Mouse (Mus musculus): ENCODE measurements at regions not wholly inside any gene's neighbourhood (a gene's known extent, or its start where the extent isn't known, plus 50 kb on each side); places are given as distances from the start of the nearest gene placed in this dataset.

DNA sequence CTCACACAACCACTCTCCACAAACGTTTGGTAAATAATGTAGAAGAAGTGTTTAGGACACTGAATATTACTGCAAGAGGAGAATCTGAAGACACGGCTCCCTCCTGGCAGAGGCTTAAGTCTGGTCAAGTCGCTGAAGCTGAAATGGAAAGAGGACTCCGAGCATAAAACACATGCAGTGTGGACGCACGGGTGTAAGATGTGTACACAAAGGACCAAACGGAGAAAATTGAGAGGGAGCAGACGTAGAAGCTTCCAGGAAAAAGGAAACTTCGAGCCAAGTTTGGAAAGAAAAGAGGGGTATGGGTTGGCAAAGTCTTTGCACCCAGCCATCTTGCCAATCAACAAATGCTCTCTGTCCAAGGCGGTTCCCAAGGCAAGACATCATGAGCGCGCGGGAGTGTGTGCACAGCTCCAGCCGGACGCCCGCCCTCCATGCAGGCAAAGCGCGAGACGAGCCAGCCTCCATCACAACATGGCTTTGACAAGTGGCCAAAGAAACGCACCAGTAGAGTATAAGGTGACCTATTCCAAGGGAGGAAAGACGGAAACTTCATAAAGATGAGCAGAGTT is 465.0 kb upstream of the Pou3f3 start:
- no peak for DNase-seq (ENCODE audit: extremely low read depth, insufficient read length, low spot score)

DNA sequence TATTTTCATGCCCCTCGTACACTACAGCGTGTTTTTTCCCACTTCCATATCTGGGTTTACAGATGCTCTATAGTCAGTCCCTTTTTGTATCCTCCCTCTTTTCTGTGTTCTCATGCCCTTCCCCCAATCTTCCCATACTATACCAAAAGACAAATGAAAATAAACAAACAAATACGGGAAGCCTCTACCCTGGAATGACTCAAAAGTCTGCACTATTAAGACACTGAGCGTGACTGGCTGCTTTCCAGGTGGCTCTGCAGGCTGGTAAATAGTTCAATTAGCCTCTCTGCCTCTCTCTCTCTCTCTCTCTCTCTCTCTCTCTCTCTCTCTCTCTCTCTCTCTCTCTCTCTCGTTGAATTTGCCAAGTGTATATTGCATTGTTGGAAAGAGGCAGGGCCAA is 464.5 kb upstream of the Pou3f3 start:
- DNase-seq (ENCODE audit: extremely low read depth, insufficient read length, low spot score) = no peak

DNA sequence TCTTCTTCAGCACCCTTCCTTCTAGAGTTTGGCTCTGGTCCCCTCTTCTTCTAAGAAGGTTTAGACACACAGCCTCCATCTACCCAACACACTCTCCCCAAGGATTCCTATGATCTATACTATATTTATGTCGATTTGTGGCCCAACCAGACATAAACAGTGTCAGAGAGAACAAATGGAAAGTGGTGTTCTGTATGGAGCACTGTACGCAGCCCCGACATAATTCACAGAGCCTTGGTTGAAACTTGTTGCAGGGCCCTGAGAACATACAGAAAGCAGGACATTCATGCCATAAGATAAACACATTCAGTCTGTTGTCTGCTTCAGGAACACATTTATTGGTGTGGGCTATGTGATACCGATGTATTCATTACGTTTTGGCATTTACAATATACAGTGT is 463.7 kb upstream of the Pou3f3 start:
- no peak for DNase-seq (ENCODE audit: extremely low read depth, insufficient read length, low spot score)

DNA sequence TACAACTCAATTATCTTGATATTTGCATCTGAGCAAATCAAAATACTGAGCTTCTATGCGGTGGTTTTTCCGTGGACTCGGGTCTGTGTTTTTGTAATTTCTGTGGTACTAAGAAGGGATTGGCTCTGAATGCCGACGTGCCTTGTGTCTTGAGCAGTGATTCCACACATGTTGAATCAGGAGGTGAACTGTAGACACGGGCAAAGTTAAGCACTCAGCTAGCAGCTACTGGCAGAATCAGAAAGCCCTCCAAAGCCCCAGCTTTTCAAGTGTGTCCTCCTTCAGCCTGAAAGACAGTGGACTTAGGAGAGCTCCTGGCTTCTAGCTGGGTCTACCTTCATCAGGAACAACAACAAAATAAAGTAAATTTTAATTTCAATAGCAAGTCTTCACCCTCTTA is 462.9 kb upstream of the Pou3f3 start:
- DNase-seq (ENCODE audit: extremely low read depth, insufficient read length, low spot score) = no peak

DNA sequence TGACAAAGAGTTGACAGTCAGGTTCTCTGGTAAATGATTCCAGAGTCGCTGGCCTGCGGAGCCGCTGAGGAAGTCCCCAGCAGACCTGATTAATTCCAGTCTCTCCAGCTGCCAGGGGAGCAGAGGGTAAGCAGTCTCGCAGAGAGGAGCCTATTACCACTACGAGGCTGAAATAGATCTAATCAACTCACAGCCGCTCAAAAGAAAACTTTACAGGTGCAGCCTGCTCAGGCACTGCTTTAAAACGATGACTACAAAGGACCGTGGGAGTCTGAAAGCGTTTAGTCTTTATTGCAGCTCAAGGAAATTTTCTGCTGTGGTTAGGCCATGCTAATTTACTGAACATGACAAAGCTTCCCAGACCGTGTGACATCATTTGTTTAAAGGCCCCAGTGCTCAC is 462.3 kb upstream of the Pou3f3 start:
- DNase-seq (ENCODE audit: extremely low read depth, insufficient read length, low spot score) = no peak

DNA sequence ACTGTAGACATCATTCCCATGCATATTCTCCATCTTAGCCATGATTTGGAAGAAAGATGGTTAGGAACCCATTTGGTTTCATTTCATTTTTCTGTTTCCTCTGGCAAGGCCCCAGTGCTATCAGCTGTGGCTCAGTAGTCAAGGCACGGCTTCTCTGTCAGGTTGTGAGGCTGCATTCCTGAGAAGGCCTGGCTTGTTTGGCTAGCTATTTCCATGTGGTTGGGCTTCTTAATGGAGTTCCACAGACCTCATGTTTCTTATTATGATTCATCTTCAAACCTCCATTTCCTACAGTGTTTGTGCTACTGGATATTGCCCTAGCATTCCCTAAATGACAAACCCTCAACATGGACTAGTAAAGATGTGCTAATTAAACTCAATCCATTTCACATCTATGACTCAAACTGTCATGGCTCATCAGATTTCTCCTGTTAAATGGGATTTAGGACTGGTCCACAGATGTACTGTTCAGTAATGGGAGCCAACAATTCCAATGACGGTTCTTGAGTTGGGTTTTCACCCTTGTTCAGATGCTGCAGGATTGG is 459.0 kb upstream of the Pou3f3 start:
- DNase-seq (ENCODE audit: extremely low read depth, insufficient read length, low spot score) = no peak

DNA sequence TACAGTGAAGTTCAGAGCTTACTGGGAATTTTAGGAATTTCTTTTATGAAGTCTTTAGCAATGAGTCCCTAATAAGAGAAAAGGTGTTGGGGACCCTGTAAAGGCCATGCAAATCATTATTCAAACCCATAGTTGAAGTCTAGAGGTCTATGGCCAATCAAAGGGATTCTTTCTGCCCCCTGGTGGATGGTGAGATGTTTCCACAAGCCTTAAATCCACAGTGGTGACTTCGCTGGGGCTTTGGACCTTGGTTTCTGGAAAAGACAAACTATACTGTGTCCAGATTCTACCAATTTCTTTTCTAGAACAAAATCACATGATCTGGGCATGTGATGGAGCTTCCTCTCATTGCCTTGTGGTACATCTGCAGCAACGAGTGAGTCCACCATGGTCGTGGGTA is 457.2 kb upstream of the Pou3f3 start:
- no peak for DNase-seq (ENCODE audit: extremely low read depth, insufficient read length, low spot score)

DNA sequence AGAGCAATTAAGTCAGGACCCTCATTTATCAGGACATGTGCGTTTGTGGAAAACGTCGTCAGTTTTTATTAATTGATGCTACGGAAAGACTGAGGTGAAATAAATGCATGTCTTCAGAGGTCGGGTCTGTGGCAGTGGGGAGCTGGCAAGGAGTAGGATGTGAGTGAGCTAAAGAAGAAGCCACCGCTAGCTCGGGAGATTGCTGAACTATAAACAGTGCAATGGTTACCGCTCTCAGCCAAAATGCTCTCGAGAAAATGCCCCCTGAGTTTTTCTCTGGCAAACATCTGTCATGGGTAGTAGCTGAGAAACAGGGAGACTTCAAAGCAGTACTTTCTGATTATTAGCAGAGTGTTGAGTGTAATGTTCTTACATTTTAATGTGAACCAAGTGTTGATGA is 454.4 kb upstream of the Pou3f3 start:
- DNase-seq (ENCODE audit: extremely low read depth, insufficient read length, low spot score) = no peak

DNA sequence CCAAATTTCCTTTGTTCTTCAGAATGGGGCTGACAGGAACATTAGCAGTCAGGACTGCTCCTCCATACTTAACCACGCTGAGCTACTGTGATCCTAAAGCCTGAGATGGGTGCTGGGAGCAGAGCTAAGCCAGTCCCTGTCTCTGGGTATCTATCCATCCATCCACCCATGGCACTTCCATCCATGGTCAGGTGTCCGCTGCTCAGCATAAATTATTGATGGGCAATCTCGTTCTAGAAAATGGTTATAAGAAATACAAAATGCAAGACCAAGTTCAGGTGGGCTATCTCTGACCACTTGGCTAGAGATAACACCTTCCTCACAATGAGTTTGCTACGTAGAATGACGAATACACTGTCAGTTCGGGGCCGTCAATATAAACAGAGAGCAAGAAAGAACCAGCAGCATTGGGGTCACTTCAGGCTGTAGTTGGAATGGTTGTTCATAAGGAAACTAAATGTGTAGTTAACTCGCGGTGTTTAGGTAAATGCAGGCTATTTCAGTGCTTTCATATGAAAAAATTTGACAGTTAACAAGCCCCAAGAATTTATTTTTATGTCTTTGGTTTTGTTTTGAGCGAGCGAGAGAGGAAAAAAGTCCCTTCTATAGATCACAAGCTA is 453.9 kb upstream of the Pou3f3 start:
- no peak for DNase-seq (ENCODE audit: extremely low read depth, insufficient read length, low spot score)

DNA sequence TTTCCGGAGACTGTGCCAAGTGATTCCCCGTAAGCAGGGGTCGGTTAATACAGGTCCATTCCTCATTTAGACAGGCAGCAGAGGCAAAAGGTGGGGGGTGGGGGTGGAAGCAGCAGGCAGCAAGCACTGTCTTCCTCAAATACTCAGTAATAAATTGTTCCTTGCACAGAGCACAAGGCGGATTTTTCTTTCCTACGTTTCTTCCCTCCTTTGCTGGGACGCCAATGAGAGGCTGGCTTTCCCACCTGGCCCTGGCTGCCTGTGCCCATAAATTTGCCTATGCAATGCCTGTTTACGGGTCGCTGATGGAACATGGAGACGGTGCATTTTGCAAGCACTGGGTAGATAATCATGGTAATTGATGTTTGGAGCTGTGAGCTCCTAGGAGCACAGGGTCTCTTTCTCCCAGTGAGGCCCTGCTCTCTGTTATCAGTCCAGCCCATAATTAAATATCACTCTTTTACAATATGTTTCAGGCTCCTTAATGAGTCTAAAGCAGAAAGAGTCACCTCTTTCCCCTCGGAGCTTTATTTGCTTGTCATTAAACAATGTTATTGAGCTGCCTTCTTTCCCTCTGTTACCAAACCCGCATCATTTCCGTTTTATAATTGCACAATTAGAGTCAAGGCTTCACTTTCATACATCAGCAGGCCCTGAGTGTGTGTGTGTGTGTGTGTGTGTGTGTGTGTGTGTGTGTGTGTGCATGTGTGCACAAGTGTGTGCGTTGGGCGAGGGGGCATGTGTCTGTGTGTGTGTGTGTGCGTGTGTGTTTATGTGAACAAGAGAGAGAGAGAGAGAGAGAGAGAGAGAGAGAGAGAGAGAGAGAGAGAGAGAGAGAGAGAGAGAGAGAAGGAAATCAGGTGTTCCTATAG is 452.7 kb upstream of the Pou3f3 start:
- no peak for DNase-seq (ENCODE audit: extremely low read depth, insufficient read length, low spot score)

DNA sequence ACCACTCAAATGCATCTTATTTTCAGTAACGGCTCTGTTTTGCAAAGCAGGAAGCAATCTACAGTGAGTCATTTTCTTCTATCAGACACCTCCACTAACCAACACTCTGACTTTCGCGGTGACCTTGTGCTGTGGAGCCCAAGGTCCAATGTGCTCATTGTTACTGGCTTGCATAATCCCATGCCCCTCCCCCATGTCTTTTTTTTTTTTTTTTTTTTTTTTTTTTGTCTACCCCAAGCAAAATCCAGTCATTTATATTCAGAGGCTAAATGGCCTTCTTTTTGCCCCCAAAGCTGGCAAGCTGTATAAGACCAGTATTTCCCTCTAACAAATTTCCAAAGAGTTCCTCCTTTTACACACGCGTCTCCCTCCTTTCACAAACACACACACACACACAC is 452.1 kb upstream of the Pou3f3 start:
- no peak for DNase-seq (ENCODE audit: extremely low read depth, insufficient read length, low spot score)

DNA sequence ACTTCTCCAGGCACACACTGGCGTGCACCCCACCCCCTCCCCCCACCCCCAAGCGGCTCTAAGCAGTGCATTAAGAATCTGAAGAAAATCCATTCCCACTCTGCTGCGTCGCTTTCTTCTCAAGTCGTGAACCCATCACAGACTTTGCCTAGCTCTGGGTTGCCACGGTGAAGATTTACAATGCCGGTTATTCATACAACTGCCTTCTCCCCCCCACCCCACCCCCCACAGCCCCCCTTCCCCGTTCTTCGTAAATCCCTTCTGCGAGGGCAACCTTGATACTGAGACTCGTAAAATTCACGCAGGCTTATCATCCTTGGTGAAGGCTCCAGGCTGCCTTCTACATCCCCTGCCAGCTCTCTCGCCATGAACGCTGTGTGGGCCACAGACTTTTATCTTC is 451.7 kb upstream of the Pou3f3 start:
- DNase-seq (ENCODE audit: extremely low read depth, insufficient read length, low spot score) = no peak

DNA sequence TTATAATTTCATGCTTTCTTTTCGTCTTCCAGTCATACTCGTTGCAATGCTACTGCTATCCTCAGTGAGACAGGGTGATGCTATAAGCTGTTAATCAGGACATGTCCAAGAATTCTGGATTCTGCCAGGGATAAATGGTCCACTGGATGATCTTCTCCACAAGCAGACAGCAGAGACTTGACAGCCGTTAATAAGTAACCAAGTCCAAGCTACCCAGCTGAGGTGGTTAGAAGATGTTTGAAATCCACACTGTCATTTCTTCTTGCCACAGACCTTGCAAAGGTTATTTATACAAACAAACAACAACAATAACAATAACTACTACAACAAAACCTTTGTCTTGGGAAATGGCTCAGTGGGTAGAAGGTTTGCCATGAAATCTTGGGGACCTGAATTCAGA is 443.2 kb upstream of the Pou3f3 start:
- no peak for DNase-seq (ENCODE audit: extremely low read depth, insufficient read length, low spot score)

DNA sequence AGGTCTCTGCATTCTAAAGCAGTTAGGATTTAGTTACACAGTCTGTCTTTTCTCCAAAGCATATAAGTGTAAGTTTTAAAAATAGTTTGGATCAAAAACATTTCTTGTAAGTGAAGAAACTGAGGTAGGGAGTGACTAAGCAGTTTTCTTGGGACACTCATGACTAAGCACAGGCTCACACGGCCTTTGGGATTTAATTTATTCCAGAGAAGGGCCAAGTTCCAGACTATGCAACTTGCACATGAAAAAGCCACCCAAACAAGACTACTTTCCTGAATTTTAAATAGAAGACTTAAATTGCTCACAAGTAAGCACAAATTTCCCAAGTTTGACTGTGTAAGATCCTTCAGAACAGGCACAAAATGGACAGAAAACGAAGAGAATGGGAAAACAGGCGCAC is 441.8 kb upstream of the Pou3f3 start:
- no peak for DNase-seq (ENCODE audit: extremely low read depth, insufficient read length, low spot score)

DNA sequence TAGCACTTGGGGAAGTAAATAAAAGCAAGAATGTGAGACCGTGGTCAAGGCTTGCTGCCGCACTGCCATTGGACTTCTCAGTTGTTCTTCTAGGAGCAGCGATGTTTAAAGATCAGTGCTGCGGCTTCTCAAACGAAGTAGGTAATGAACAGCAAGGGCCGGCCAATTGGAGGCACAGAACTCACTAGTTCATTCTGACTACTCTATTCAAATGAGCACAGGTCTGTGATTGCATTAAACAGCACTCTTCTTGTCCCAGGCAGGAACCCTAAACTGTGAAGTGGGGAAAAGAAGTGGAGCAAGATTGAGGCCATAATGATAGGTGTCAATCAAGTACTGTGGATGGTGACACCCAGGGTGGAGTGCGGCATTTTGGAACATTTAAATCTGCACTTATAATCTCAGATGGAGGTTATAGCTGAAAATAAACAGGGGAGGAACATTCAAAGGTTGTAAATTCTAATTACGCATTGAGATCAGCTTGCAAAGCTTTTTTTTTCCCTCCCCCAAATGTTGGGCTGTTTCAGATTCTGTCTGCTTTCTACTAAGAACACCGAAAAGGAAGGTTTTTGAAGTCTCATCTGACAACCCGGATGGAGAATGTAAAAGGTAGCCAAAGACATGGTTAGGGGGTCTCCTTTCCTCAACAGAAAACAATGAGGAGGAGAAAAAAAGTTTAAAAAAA is 438.5 kb upstream of the Pou3f3 start:
- no peak for DNase-seq (ENCODE audit: extremely low read depth, insufficient read length, low spot score)

DNA sequence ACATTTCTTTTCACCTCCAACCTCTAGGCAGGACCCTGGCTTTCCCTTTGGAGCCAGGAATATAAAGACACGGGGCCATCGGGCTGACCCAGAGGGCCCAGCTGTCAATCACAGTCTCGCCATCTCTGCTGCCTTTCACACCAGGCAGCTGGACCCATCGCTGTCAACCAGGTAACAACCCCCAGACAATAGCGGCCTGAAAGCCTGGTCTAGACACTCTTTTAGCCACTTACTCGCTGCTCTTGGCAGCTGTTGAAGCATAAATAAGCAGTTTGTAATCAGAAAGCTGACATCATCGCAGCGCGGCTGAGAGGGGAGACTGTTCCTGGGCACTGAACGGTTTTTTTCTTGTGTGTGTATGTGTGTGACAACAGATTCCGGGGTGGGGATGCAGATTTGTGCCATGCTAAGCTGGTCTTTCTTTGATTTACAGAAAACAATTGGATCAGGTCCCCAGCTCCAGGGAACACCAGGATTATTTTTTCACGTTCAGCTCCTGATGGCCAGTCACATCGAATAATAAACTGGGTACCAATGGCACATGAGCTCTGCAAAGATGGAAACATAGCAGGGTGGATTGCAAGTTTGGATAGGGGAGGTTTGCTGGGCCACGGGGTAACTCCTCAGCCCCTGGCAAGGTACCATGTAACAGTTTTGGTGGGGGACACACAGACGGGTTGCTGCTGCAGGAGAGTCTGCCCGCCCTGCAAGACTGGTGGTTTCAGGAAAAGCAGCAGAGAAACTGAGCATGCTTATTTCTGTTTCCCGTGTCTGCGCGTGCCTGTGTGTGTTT is 437.6 kb upstream of the Pou3f3 start:
- DNase-seq (ENCODE audit: extremely low read depth, insufficient read length, low spot score) = no peak

DNA sequence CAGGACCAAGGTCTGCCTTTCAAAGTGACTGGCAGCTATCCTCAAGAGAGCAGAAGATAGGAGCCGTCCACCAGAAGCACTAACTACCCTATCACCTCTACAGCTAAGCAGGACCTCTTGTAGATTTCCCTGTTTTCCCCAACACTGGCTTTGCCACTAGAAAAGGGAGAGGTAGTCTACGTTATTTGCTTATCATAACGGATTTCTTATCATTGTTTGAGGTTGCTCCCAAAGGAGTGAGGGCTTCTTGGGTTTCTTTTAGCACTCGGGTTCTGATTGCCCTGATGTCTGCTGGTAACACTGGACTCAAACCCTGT is 437.0 kb upstream of the Pou3f3 start:
- no peak for DNase-seq (ENCODE audit: extremely low read depth, insufficient read length, low spot score)

DNA sequence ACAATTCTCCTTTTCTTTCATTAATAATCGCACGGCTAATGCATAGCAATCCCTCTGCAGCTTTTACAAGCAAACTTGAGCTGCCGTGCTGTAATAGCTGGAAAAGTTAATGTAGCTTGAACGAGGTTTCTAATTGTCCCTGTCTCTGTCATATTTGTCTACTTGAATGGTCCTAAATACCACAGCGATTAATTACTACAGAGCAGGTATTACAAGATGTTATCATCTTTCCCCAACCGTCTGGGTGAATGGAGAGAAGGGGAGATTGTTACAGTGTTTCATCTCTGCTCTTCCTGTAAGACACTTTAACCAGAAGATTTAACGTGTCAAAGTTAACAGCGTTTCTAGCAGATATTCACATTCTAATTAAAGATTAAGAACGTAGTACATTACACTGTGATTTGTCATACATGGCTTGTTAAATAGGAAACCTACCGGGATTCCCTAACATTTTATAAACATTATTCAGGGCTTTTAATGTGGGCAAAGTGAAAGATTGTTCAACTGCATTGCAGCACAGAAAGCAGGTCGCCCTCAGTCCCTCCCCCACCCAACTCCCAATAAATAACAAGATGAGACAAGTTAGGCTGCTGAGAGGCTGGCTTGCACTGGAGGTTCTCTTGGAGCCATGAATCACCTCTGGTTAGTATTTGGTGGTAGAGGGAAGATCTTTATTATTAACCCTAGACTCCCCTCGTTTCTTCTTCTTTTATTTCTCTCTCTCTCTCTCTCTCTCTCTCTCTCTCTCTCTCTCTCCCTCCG is 436.2 kb upstream of the Pou3f3 start:
- DNase-seq (ENCODE audit: extremely low read depth, insufficient read length, low spot score) = no peak

DNA sequence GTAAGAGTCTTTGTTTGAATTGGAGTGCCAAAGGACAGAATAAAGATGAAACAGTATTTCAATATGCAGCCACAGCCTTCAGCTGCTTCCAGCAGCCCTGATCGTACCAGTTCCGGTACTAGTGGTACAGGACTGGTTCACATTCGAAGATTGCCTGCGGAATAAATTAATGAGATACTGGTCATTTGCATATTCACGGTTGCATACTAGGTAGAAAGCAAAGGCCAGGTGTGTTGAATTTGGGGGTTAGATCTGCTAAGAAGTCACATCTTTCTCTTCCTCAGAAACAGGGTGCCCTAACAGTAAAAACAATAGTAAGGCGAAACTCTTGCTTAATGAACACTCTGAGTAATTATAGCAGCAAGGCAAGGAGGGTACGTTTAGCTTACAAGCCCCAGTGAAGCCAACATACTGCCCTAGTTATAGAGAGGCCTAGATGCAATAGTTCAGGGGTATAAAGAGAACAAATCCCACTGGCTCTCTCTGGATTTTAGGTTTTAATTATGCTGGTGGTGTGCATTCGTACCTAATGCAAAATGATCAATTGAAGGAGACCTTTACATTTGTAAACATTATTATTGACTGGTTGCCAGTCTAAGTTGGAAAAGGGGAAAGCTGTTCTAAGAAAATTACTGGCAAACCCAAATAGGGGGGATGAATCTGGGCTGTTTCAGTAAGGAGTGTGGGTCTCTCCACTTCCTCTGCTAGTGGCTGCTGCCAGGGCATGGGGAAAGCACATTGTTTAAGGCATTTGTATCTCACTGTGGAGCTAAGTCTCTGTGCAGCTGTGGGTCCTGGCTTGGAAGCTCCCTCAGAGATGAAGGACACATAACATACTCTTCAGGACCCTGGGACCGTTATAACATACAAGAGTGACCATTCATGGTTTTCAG is 435.3 kb upstream of the Pou3f3 start:
- no peak for DNase-seq (ENCODE audit: extremely low read depth, insufficient read length, low spot score)

Measured in 3134 (cell line).